Mouse (Mus musculus) C2C12 (cell line): Measurements from ENCODE around the gene Chst8.

ENCODE experiments used
- CEBPB ChIP-seq: IDR thresholded peaks from one replicate; pipeline ENCODE4 v1.6.1; 2011; ENCODE audit warnings: low read depth, mild to moderate bottlenecking, control low read depth, moderate library complexity
- CTCF ChIP-seq: IDR thresholded peaks from one replicate; pipeline ENCODE4 v1.5.1; 2011; ENCODE audit not compliant: control insufficient read depth, insufficient read depth, insufficient read length

GRCm38 (mm10) chr7:34714848-34715460 is 97.6 kb downstream of the Chst8 start:
- TF ChIP-seq CEBPB, result no peak
- no peak for TF ChIP-seq CTCF
